In the genomic region with DNA sequence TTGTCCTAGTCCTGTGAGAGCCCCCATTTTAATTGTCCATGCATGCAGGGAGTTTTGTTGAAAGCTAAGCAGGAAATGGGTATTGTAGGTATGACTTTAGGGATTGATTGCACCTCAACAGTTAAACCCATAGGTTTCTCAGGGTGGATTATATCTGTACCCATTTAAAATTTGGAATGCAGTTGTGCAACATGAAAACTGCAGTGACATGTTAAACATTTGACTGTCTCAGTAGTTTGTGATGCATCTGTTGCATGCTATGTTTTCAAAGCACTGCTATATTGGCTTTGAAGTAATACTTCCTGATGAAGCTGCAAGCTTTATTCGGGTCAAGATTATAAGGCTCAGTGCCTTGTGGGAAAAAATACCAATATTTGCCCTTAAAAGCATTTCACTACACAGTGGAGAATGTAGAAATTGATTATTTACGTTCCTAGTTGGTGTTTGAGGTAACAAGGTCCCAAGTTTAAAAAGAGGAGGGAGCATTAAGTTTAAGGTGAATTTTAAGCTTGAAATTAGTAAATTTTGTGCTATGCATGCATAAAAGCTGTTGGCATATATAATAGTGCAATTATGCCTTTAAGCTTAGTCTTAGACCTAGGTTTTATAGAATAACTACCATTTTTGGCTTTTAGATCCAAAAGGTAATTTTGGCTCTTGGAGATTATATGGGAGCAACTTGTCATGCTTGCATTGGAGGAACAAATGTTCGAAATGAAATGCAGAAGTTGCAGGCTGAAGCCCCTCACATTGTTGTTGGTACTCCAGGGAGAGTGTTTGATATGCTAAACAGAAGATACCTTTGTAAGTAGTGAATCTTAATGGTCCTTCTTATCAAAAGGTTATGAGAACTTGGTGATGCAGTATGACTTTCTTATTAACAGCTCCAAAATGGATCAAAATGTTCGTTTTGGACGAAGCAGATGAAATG, we compare ENCODE assay signal across 9 mouse cellular contexts. TPM values are rescaled to one million over a fixed set of nuclear protein-coding genes. Genes with fewer than 3 reads are reported as not detected.
A peak's percentile ranks its signal among the peaks of the same experiment; 100 is the strongest.
DNase-seq lines count a peak whose midpoint lies in the region; ATAC-seq and TF ChIP-seq lines count a peak whose summit lies in the region.
"Had no signal": no experiment of that assay in that cellular context is flagged by ENCODE, and none has a peak within 500 bp of the region (broad histone marks: within the 10 kb centered on the region; RNA-seq: fewer than 3 reads in every experiment).

No protein-coding gene starts in this region.

- H3K9me3 ChIP-seq in kidney, embryonic 16.5 days (ENCODE audit: low read length): no peaks in the 10 kb centered on the region

- no peak for ATAC-seq in kidney, embryonic 16.5 days (ENCODE audit: low FRiP score, low TSS enrichment)

- no peak overlapping the region for H3ac ChIP-seq in myocyte (ENCODE audit: control insufficient read depth, insufficient read length)

- peak overlapping the region; percentile 100 for H3K9ac ChIP-seq in kidney, embryonic 16.5 days (replicated peaks; ENCODE audit: low read length)

- no peak for TF ChIP-seq CTCF in cortical plate, adult 2 months (IDR thresholded peaks at IDR 0.05; ENCODE audit: extremely low read depth, insufficient read depth, low read length)

- TF ChIP-seq POLR2A in cortical plate, adult 2 months (IDR thresholded peaks at IDR 0.05; ENCODE audit: extremely low read depth, insufficient read depth, low read length): no peak
- TF ChIP-seq POLR2A in myocyte (IDR thresholded peaks at IDR 0.05; ENCODE audit: insufficient read length, low read depth): no peak

- peak overlapping the region; percentile 99 for H3K4me3 ChIP-seq in kidney, embryonic 16.5 days (ENCODE audit: low read length)
- H3K4me3 ChIP-seq in cortical plate, adult 2 months (ENCODE audit: insufficient read depth, low read length): peak overlapping the region; percentile 96; the same call in 1 of the 2 replicates
- peak overlapping the region; percentile 99 for H3K4me3 ChIP-seq in myocyte

- H3K79me2 ChIP-seq in myocyte (ENCODE audit: control insufficient read depth, insufficient read depth): peaks cover 46% of the 10 kb centered on the region

- 41% methylated on average over 5 of the region's 5 CpGs for WGBS in kidney, embryonic 16.5 days

- DNase-seq in kidney, adult 9 months: no peak
- peak; percentile 37 for DNase-seq in induced T-regulatory cell, adult 2 months (ENCODE audit: low read depth)
- DNase-seq in ovary, adult 18-20 months (ENCODE audit: low spot score): no peak
- no peak for DNase-seq in layer of hippocampus, adult 9-10 months (ENCODE audit: low spot score)
- no peak for DNase-seq in urinary bladder, postnatal 10 days (ENCODE audit: low spot score)
- DNase-seq: gastrocnemius, postnatal 14 days had no signal

- peak overlapping the region; percentile 95 for H3K4me2 ChIP-seq in kidney, embryonic 16.5 days (replicated peaks; ENCODE audit: low read depth, low read length)
- H3K4me2 ChIP-seq in myocyte (ENCODE audit: low read depth): peak overlapping the region; percentile 97

- peaks cover 21% of the 10 kb centered on the region for H3K4me1 ChIP-seq in kidney, embryonic 16.5 days (ENCODE audit: insufficient read depth, low read length)
- no peaks in the 10 kb centered on the region for H3K4me1 ChIP-seq in cortical plate, adult 2 months (ENCODE audit: control insufficient read depth, insufficient read depth, low read length)

- H3K27me3 ChIP-seq in kidney, embryonic 16.5 days (ENCODE audit: insufficient read depth, low read length): no peaks in the 10 kb centered on the region
- H3K27me3 ChIP-seq in myocyte (ENCODE audit: control insufficient read depth, insufficient read depth, insufficient read length): no peaks in the 10 kb centered on the region

- peaks cover 50% of the 10 kb centered on the region for H3K36me3 ChIP-seq in kidney, embryonic 16.5 days (ENCODE audit: insufficient read depth, low read length)
- peaks cover 53% of the 10 kb centered on the region for H3K36me3 ChIP-seq in myocyte (ENCODE audit: control insufficient read depth, insufficient read depth)

- H3K27ac ChIP-seq in kidney, embryonic 16.5 days (ENCODE audit: low read length): no peak overlapping the region; the same call in 1 of the 2 replicates
- H3K27ac ChIP-seq in cortical plate, adult 2 months (ENCODE audit: insufficient read depth, low read length): no peak overlapping the region

TF ChIP-seq in myocyte, 11 proteins besides CTCF, POLR2A, EP300 and RAD21:
- TF ChIP-seq MAX (IDR thresholded peaks at IDR 0.05; ENCODE audit: low read depth) (no peak), CEBPB (IDR thresholded peaks at IDR 0.05; ENCODE audit: insufficient read depth, poor library complexity, severe bottlenecking) (0 out of 2 replicates have a peak, but pooled peaks have one; percentile 22), REST (IDR thresholded peaks at IDR 0.05; ENCODE audit: insufficient read depth, insufficient read length) (no peak), SRF (IDR thresholded peaks at IDR 0.05; ENCODE audit: control insufficient read depth, insufficient read length, low read depth) (no peak)

RNA-seq across cellular contexts. Expression of a gene that starts 2.4 kb away (rescaled TPM):
- polyA plus RNA-seq in kidney, embryonic 16.5 days (2015; fragmentation: Nextera tagmentation; extraction: Ambion mirVana): 235 and 238 TPM in 2 replicates
- 673 and 704 TPM in 2 replicates for polyA plus RNA-seq in cortical plate, adult 2 months (2012; rRNA removed)
- polyA plus RNA-seq in myocyte (2012; fragmentation: generic; extraction: Trizol): 141 TPM

RNA-seq across cellular contexts. Expression of a gene that starts 17.9 kb away (rescaled TPM):
- polyA plus RNA-seq in kidney, embryonic 16.5 days (2015; fragmentation: Nextera tagmentation; extraction: Ambion mirVana): 117 and 120 TPM in 2 replicates
- polyA plus RNA-seq in cortical plate, adult 2 months (2012; rRNA removed): 1.1 and 1.3 TPM in 2 replicates
- 18.9 TPM for polyA plus RNA-seq in myocyte (2012; fragmentation: generic; extraction: Trizol)

RNA-seq across cellular contexts. Expression of a gene that starts 36.7 kb away (rescaled TPM):
- polyA plus RNA-seq in kidney, embryonic 16.5 days (2015; fragmentation: Nextera tagmentation; extraction: Ambion mirVana): 0.21 TPM in 1 of 2 replicates, not detected in the other
- 0.15 TPM in 1 of 2 replicates, not detected in the other for polyA plus RNA-seq in cortical plate, adult 2 months (2012; rRNA removed)
- not detected for polyA plus RNA-seq in myocyte (2012; fragmentation: generic; extraction: Trizol)

RNA-seq across cellular contexts. Expression of a gene that starts 52.0 kb away (rescaled TPM):
- polyA plus RNA-seq in kidney, embryonic 16.5 days (2015; fragmentation: Nextera tagmentation; extraction: Ambion mirVana): 2.4 and 3.6 TPM in 2 replicates
- polyA plus RNA-seq in cortical plate, adult 2 months (2012; rRNA removed): 0.08 TPM in 1 of 2 replicates, not detected in the other
- not detected for polyA plus RNA-seq in myocyte (2012; fragmentation: generic; extraction: Trizol)
